Mouse (Mus musculus): ENCODE results near the gene Tusc2.

GRCm38 (mm10) chr9:107541005-107541404 is 22.1 kb upstream of the Tusc2 start:
- TF ChIP-seq E2F4 (IDR thresholded peaks at IDR 0.05; ENCODE audit: insufficient read depth) (no peak), USF1 (IDR thresholded peaks at IDR 0.05; ENCODE audit: low read depth) (no peak), POLR2A (IDR thresholded peaks at IDR 0.05; ENCODE audit: insufficient read length, low read depth) (no peak), TCF12 (IDR thresholded peaks at IDR 0.05; ENCODE audit: insufficient read depth, poor library complexity, severe bottlenecking) (no peak), MAX (IDR thresholded peaks at IDR 0.05; ENCODE audit: low read depth) (no peak), MYOG (IDR thresholded peaks at IDR 0.05; ENCODE audit: control insufficient read depth in 1 of 3, insufficient read depth in 1 of 3, insufficient read length in 2 of 3, low read depth in 2 of 3) (no peak), MYOD1 (IDR thresholded peaks at IDR 0.05; ENCODE audit: control insufficient read depth in 1 of 3, insufficient read length in 2 of 3, low read depth in 2 of 3) (no peak), REST (IDR thresholded peaks at IDR 0.05; ENCODE audit: insufficient read depth, insufficient read length) (no peak)
